Mouse (Mus musculus) lung, postnatal 0 days (tissue): ENCODE measurements at regions not wholly inside any gene's neighbourhood (a gene's known extent, or its start where the extent isn't known, plus 50 kb on each side); places are given as distances from the start of the nearest gene placed in this dataset.

Experiments used
- CTCF ChIP-seq: IDR thresholded peaks from 2 replicates; pipeline ENCODE4 v1.5.1; 2016; ENCODE audit warnings: antibody characterized with exemption, mild to moderate bottlenecking
- EP300 ChIP-seq: IDR thresholded peaks from 2 replicates; pipeline ENCODE4 v1.6.1; 2016; ENCODE audit warnings: antibody characterized with exemption, mild to moderate bottlenecking, control low read depth

GRCm38 (mm10) chr2:137807594-137808295 lies 448.6 kb upstream of the Btbd3 start:
- TF ChIP-seq CTCF (no peak), EP300 (no peak)
